Mouse (Mus musculus) erythroblast, embryonic 14.5 days (primary cell): ENCODE measurements around the gene Macf1.

Experiments
- GATA1 ChIP-seq: IDR thresholded peaks from 2 replicates; pipeline ENCODE4 v1.6.1; 2012; ENCODE audit warnings: low read length, inconsistent platforms, mixed read lengths
- TAL1 ChIP-seq: IDR thresholded peaks from 3 replicates; pipeline ENCODE4 v1.6.1; 2012; ENCODE audit warnings: low read length, inconsistent platforms, mixed read lengths

DNA sequence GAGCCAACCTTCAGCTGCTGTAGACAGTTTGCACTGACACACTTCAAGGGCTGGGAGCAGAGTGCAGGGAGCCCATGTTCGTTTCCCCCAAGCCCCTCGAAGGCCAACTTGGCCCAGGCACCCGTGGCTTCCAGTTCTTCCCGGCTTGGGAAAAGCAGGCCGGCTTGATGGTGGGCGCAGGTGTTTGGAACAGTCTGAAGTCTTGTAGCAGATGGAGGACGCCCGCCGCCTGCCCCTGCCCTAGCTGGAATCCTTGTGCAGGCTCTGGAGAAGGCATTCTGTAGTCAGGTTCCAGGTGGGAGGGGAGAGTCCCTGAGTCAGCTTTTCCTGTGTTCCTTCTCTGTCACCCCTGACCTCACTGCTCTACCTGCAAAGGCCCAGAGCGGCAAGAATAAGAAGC, 377.2 kb downstream of the Macf1 start:
- no peak for TF ChIP-seq GATA1
- no peak for TF ChIP-seq TAL1
